Mouse (Mus musculus): Measurements from ENCODE around the gene Dst. TPM values are rescaled to one million over a fixed set of nuclear protein-coding genes. Genes with fewer than 3 reads are reported as not detected.
"Not testable (repeated sequence)": the region's sequence is repeated elsewhere in the genome, so short reads cannot be mapped to it uniquely, and the experiment has no call there.

Dst gene
- total and polyA plus RNA-seq, 3 experiments, result 0.08 to 0.60 TPM; not detected in 1

GRCm38 (mm10) chr1:34307191-34307590 is 399.2 kb downstream of the Dst start:
- Histone ChIP-seq H3K79me2 (ENCODE audit: control insufficient read depth, insufficient read depth, low read length, poor library complexity) (no peaks in the 10 kb centered on the region), H3K27me3 (ENCODE audit: control insufficient read depth in 1 of 2, insufficient read depth in 2 of 2, low read length in 2 of 2) (no peaks in the 10 kb centered on the region; a peak in 1 of 4 replicates), H3K27ac (ENCODE audit: control insufficient read depth, low read depth, low read length) (no peak overlapping the region), H3K4me1 (ENCODE audit: control insufficient read depth in 1 of 2, insufficient read depth in 2 of 2, low read length in 2 of 2) (no peaks in the 10 kb centered on the region), H3K9me3 (replicated peaks; ENCODE audit: insufficient read depth, low read length) (no peaks in the 10 kb centered on the region), H3K36me3 (ENCODE audit: control insufficient read depth in 1 of 2, insufficient read depth in 2 of 2, low read length in 2 of 2) (no peaks in the 10 kb centered on the region), H3K9ac (ENCODE audit: control insufficient read depth, low read depth, low read length, poor library complexity, severe bottlenecking) (no peak overlapping the region), H3K4me3 (ENCODE audit: control insufficient read depth in 1 of 2, insufficient read depth in 1 of 2, low read depth in 2 of 2, low read length in 2 of 2) (no peak overlapping the region)
- DNase-seq (ENCODE audit: low read depth, low spot score), result no peak
- TF ChIP-seq ZC3H11A (IDR thresholded peaks at IDR 0.05; ENCODE audit: low read depth, low read length), result no peak
- TF ChIP-seq ETS1 (IDR thresholded peaks at IDR 0.05; ENCODE audit: low read depth, low read length), result no peak
- no peak for TF ChIP-seq EP300 (IDR thresholded peaks at IDR 0.05; ENCODE audit: low read depth in 1 of 2, low read length in 2 of 2)
- no peak for TF ChIP-seq MAZ (IDR thresholded peaks at IDR 0.05; ENCODE audit: low read depth, low read length)
- no peak for TF ChIP-seq MAX (IDR thresholded peaks at IDR 0.05; ENCODE audit: low read length)
- no peak for TF ChIP-seq MAFK (IDR thresholded peaks at IDR 0.05; ENCODE audit: borderline replicate concordance, low read depth, low read length)
- TF ChIP-seq GATA1 (IDR thresholded peaks at IDR 0.05; ENCODE audit: low read depth, low read length), result no peak
- TF ChIP-seq NRF1 (IDR thresholded peaks at IDR 0.05; ENCODE audit: insufficient read depth, low read depth, low read length, poor library complexity, severe bottlenecking), result no peak
- no peak for TF ChIP-seq E2F4 (IDR thresholded peaks at IDR 0.05; ENCODE audit: borderline replicate concordance, low read depth, low read length)
- TF ChIP-seq ZNF384 (IDR thresholded peaks at IDR 0.05; ENCODE audit: low read depth, low read length), result no peak

GRCm38 (mm10) chr1:34308841-34309240 is 400.8 kb downstream of the Dst start:
- H3K79me2 ChIP-seq (ENCODE audit: control insufficient read depth, insufficient read depth, low read length, poor library complexity); H3K4me1 ChIP-seq (ENCODE audit: control insufficient read depth in 1 of 2, insufficient read depth in 2 of 2, low read length in 2 of 2); H3K36me3 ChIP-seq (ENCODE audit: control insufficient read depth in 1 of 2, insufficient read depth in 2 of 2, low read length in 2 of 2); DNase-seq (ENCODE audit: low read depth, low spot score); H3K27me3 ChIP-seq (ENCODE audit: control insufficient read depth in 1 of 2, insufficient read depth in 2 of 2, low read length in 2 of 2); H3K27ac ChIP-seq (ENCODE audit: control insufficient read depth, low read depth, low read length); H3K4me3 ChIP-seq (ENCODE audit: control insufficient read depth in 1 of 2, insufficient read depth in 1 of 2, low read depth in 2 of 2, low read length in 2 of 2); H3K9me3 ChIP-seq (replicated peaks; ENCODE audit: insufficient read depth, low read length); H3K9ac ChIP-seq (ENCODE audit: control insufficient read depth, low read depth, low read length, poor library complexity, severe bottlenecking): not testable (repeated sequence)

GRCm38 (mm10) chr1:34309396-34309795 is 401.4 kb downstream of the Dst start:
- DNase-seq (ENCODE audit: low read depth, low spot score), result no peak
- TF ChIP-seq NRF1 (IDR thresholded peaks at IDR 0.05; ENCODE audit: insufficient read depth, low read depth, low read length, poor library complexity, severe bottlenecking), result no peak
- TF ChIP-seq TAL1 (IDR thresholded peaks at IDR 0.05; ENCODE audit: low read length), result no peak
- no peak for TF ChIP-seq POLR2AphosphoS5 (IDR thresholded peaks at IDR 0.05; ENCODE audit: borderline replicate concordance, low read depth, low read length)
- no peak for TF ChIP-seq USF1 (IDR thresholded peaks at IDR 0.05; ENCODE audit: low read depth, low read length)
- no peak for TF ChIP-seq ZKSCAN1 (IDR thresholded peaks at IDR 0.05; ENCODE audit: low read depth, low read length)
- TF ChIP-seq RAD21 (IDR thresholded peaks at IDR 0.05; ENCODE audit: low read depth, low read length), result no peak
- no peak for TF ChIP-seq HCFC1 (IDR thresholded peaks at IDR 0.05; ENCODE audit: low read depth, low read length)
- TF ChIP-seq MXI1 (IDR thresholded peaks at IDR 0.05; ENCODE audit: low read depth, low read length), result no peak
- TF ChIP-seq ETS1 (IDR thresholded peaks at IDR 0.05; ENCODE audit: low read depth, low read length), result no peak
- TF ChIP-seq JUND (IDR thresholded peaks at IDR 0.05; ENCODE audit: low read depth, low read length), result no peak
- no peak for TF ChIP-seq CHD2 (IDR thresholded peaks at IDR 0.05; ENCODE audit: low read length)
- TF ChIP-seq EP300 (IDR thresholded peaks at IDR 0.05; ENCODE audit: low read depth in 1 of 2, low read length in 2 of 2), result no peak
- TF ChIP-seq ELF1 (IDR thresholded peaks at IDR 0.05; ENCODE audit: low read depth, low read length), result no peak
- TF ChIP-seq MAX (IDR thresholded peaks at IDR 0.05; ENCODE audit: low read length), result no peak
- TF ChIP-seq GATA1 (IDR thresholded peaks at IDR 0.05; ENCODE audit: low read depth, low read length), result no peak
- TF ChIP-seq BHLHE40 (IDR thresholded peaks at IDR 0.05; ENCODE audit: borderline replicate concordance, low read depth, low read length), result no peak
- no peak for TF ChIP-seq USF2 (IDR thresholded peaks at IDR 0.05; ENCODE audit: borderline replicate concordance in 1 of 2, insufficient read depth in 1 of 2, low read depth in 1 of 2, low read length in 2 of 2)
- TF ChIP-seq ZMIZ1 (IDR thresholded peaks at IDR 0.05; ENCODE audit: low read depth, low read length), result no peak
- TF ChIP-seq TCF12 (IDR thresholded peaks at IDR 0.05; ENCODE audit: low read depth, low read length), result no peak
- TF ChIP-seq E2F4 (IDR thresholded peaks at IDR 0.05; ENCODE audit: borderline replicate concordance, low read depth, low read length), result no peak
- H3K4me1 ChIP-seq (ENCODE audit: control insufficient read depth in 1 of 2, insufficient read depth in 2 of 2, low read length in 2 of 2), result no peaks in the 10 kb centered on the region
- H3K9ac ChIP-seq (ENCODE audit: control insufficient read depth, low read depth, low read length, poor library complexity, severe bottlenecking), result no peak overlapping the region
- H3K79me2 ChIP-seq (ENCODE audit: control insufficient read depth, insufficient read depth, low read length, poor library complexity), result no peaks in the 10 kb centered on the region
- no peaks in the 10 kb centered on the region for H3K9me3 ChIP-seq (replicated peaks; ENCODE audit: insufficient read depth, low read length)
- H3K27ac ChIP-seq (ENCODE audit: control insufficient read depth, low read depth, low read length), result no peak overlapping the region
- H3K27me3 ChIP-seq (ENCODE audit: control insufficient read depth in 1 of 2, insufficient read depth in 2 of 2, low read length in 2 of 2), result no peaks in the 10 kb centered on the region; a peak in 1 of 4 replicates
- H3K36me3 ChIP-seq (ENCODE audit: control insufficient read depth in 1 of 2, insufficient read depth in 2 of 2, low read length in 2 of 2), result no peaks in the 10 kb centered on the region
- H3K4me3 ChIP-seq (ENCODE audit: control insufficient read depth in 1 of 2, insufficient read depth in 1 of 2, low read depth in 2 of 2, low read length in 2 of 2), result no peak overlapping the region

Data from MEL (cell line).